Mouse (Mus musculus) monocyte, adult 2 months (primary cell): Measurements from ENCODE around the gene Kcng4.

Experiments
- DNase-seq, 2 experiments: peaks; one replicate each; pipeline ENCODE4 v3.0.0; 2022; ENCODE audit warnings: low spot score in 2 of 2, low read depth in 1 of 2

Kcng4 gene

GRCm38 (mm10) chr8:119617586-119617985, 17.9 kb downstream of the Kcng4 start:
- DNase-seq, result no peak

GRCm38 (mm10) chr8:119616811-119617210, 18.7 kb downstream of the Kcng4 start:
- no peak for DNase-seq

GRCm38 (mm10) chr8:119616358-119616757, 19.1 kb downstream of the Kcng4 start:
- no peak for DNase-seq

GRCm38 (mm10) chr8:119615096-119615495, 20.4 kb downstream of the Kcng4 start:
- DNase-seq, result no peak

- no peak for DNase-seq
These were observed 23.0 kb downstream of the Kcng4 start, which contains the start of gene Adad2 for GRCm38 (mm10) chr8:119612471-119612870. Gene Adad2 (plus strand): TSS chr8:119612747.

GRCm38 (mm10) chr8:119606224-119606623, 29.3 kb downstream of the Kcng4 start:
- DNase-seq, result no peak

GRCm38 (mm10) chr8:119604996-119605395, 30.5 kb downstream of the Kcng4 start, which contains the start of gene Taf1c:
Gene Taf1c (minus strand): TSS chr8:119605222.
- DNase-seq, result peak; percentile 62 to 85

- no peak for DNase-seq
These were observed 31.1 kb downstream of the Kcng4 start for GRCm38 (mm10) chr8:119604398-119604803.

GRCm38 (mm10) chr8:119603771-119604170, 31.7 kb downstream of the Kcng4 start:
- DNase-seq, result no peak

- DNase-seq, result no peak
These were observed 44.0 kb downstream of the Kcng4 start for GRCm38 (mm10) chr8:119591456-119591855.

- DNase-seq, result no peak
These were observed 45.1 kb downstream of the Kcng4 start for GRCm38 (mm10) chr8:119590348-119590747.

- no peak for DNase-seq
These were observed 46.6 kb downstream of the Kcng4 start for GRCm38 (mm10) chr8:119588844-119589243.

GRCm38 (mm10) chr8:119588321-119588720, 47.2 kb downstream of the Kcng4 start:
- DNase-seq, result no peak

GRCm38 (mm10) chr8:119585901-119586300, 49.6 kb downstream of the Kcng4 start:
- no peak for DNase-seq

GRCm38 (mm10) chr8:119580441-119581161, 54.9 kb downstream of the Kcng4 start:
- no peak for DNase-seq

GRCm38 (mm10) chr8:119579096-119579495, 56.4 kb downstream of the Kcng4 start:
- DNase-seq, result no peak

GRCm38 (mm10) chr8:119575366-119575726, 60.1 kb downstream of the Kcng4 start:
- no peak for DNase-seq

GRCm38 (mm10) chr8:119574437-119575365, 60.8 kb downstream of the Kcng4 start, which contains the start of the genes Hsdl1 and Dnaaf1:
Gene Hsdl1 (minus strand): TSS chr8:119575183.
Gene Dnaaf1 (plus strand): TSS chr8:119575235.
- DNase-seq, result peak; percentile 79 to 92
